Mouse (Mus musculus) erythroid progenitor cell, adult 5-6 weeks (primary cell): ENCODE results near the gene Prep. TPM values are rescaled to one million over a fixed set of nuclear protein-coding genes. Genes with fewer than 3 reads are reported as not detected.

ENCODE experiments used
- ATAC-seq: replicated peaks from 2 replicates; pipeline ENCODE4 v1.8.0; 2016; ENCODE audit warnings: moderate number of reproducible peaks, mild to moderate bottlenecking, moderate TSS enrichment, inconsistent platforms; ENCODE audit not compliant: poor library complexity, low FRiP score, severe bottlenecking
- total RNA-seq, 2 experiments: library from RNA; stranded (forward) in 1 of 2; stranded (reverse) in 1 of 2; fragments of 150-400 nt in 1 of 2; fragments of 186-747, 209-891 nt in 1 of 2; gene quantifications; 2 replicates each; pipeline versions ENCODE4 v1.2.3 to v1.2.4; 2015 to 2017; ENCODE audit warnings: low replicate concordance in 2 of 2

Prep gene
- 1.1 and 2.9 TPM in 2 replicates for total RNA-seq (2015; ENCODE audit: low replicate concordance)
- total RNA-seq (2017; ENCODE audit: low replicate concordance), result 1.8 and 2.3 TPM in 2 replicates

- ATAC-seq, result peak; percentile 93
Measured at GRCm38 (mm10) chr10:45066931-45067308, at the start of gene Prep. Gene Prep (plus strand): TSS chr10:45067203.

GRCm38 (mm10) chr10:45017352-45017751 lies 49.7 kb upstream of the Prep start:
- no peak for ATAC-seq

GRCm38 (mm10) chr10:45017851-45018250 lies 49.2 kb upstream of the Prep start:
- ATAC-seq, result no peak

- no peak for ATAC-seq
Measured at GRCm38 (mm10) chr10:45019418-45019817, 47.6 kb upstream of the Prep start.

- no peak for ATAC-seq
Measured at GRCm38 (mm10) chr10:45019849-45020248, 47.2 kb upstream of the Prep start.

GRCm38 (mm10) chr10:45020291-45020690 lies 46.7 kb upstream of the Prep start:
- ATAC-seq, result no peak

GRCm38 (mm10) chr10:45025184-45025583 lies 41.8 kb upstream of the Prep start:
- no peak for ATAC-seq

GRCm38 (mm10) chr10:45026935-45027334 lies 40.1 kb upstream of the Prep start:
- no peak for ATAC-seq

- ATAC-seq, result no peak
Measured at GRCm38 (mm10) chr10:45045268-45045928, 21.6 kb upstream of the Prep start.

GRCm38 (mm10) chr10:45048158-45048557 lies 18.8 kb upstream of the Prep start:
- 0 out of 2 replicates have a peak, but pooled peaks have one; percentile 46 for ATAC-seq

- ATAC-seq, result no peak
Measured at GRCm38 (mm10) chr10:45048622-45049021, 18.4 kb upstream of the Prep start.

GRCm38 (mm10) chr10:45051125-45051744 lies 15.8 kb upstream of the Prep start:
- ATAC-seq, result peak; percentile 73

- ATAC-seq, result no peak
Measured at GRCm38 (mm10) chr10:45058361-45058760, 8.6 kb upstream of the Prep start.

GRCm38 (mm10) chr10:45060841-45061240 lies 6.2 kb upstream of the Prep start:
- no peak for ATAC-seq

- ATAC-seq, result no peak
Measured at GRCm38 (mm10) chr10:45066131-45066930, 672 bp upstream of the Prep start.

GRCm38 (mm10) chr10:45067436-45067925 lies 478 bp downstream of the Prep start:
- ATAC-seq, result no peak

- ATAC-seq, result no peak
Measured at GRCm38 (mm10) chr10:45069557-45069956, 2.6 kb downstream of the Prep start.

- no peak for ATAC-seq
Measured at GRCm38 (mm10) chr10:45070362-45070761, 3.4 kb downstream of the Prep start.

- ATAC-seq, result no peak
Measured at GRCm38 (mm10) chr10:45070929-45071813, 4.2 kb downstream of the Prep start.

- no peak for ATAC-seq
Measured at GRCm38 (mm10) chr10:45072339-45072738, 5.3 kb downstream of the Prep start.
